13 mouse cellular contexts compared by ENCODE assay signal in genomic region chr19:27768444-27768843, GRCm38 (mm10).
DNase-seq lines count a peak whose midpoint lies in the region; ATAC-seq and TF ChIP-seq lines count a peak whose summit lies in the region.
"Had no signal": no experiment of that assay in that cellular context is flagged by ENCODE, and none has a peak within 500 bp of the region (broad histone marks: within the 10 kb centered on the region; RNA-seq: fewer than 3 reads in every experiment).

No protein-coding gene starts in this region.

- intact Hi-C loops in left cerebral cortex, adult 2 months (cut with DNase I), result no loop called here

- H3K4me3 ChIP-seq in left cerebral cortex, adult 2 months, result peak overlapping the region; percentile 28
- H3K4me3 ChIP-seq in forebrain, postnatal 0 days (ENCODE audit: low read depth, low read length), result no peak overlapping the region
- H3K4me3 ChIP-seq in neural tube, embryonic 14.5 days (ENCODE audit: low read depth, low read length), result no peak overlapping the region
- H3K4me3 ChIP-seq in heart, embryonic 11.5 days (ENCODE audit: low read depth, low read length), result no peak overlapping the region
- H3K4me3 ChIP-seq: embryonic facial prominence, embryonic 13.5 days; liver, embryonic 13.5 days had no signal

- no peak for TF ChIP-seq CTCF in left cerebral cortex, adult 2 months (IDR thresholded peaks at IDR 0.05)
- TF ChIP-seq CTCF in forebrain, postnatal 0 days (IDR thresholded peaks at IDR 0.05; ENCODE audit: low read depth), result no peak

- peak; percentile 60 for ATAC-seq in forebrain, postnatal 0 days
- ATAC-seq in neural tube, embryonic 14.5 days (ENCODE audit: low read depth), result peak; percentile 49; the same call in 1 of the 2 replicates
- ATAC-seq in heart, embryonic 11.5 days (replicated peaks; ENCODE audit: insufficient number of reproducible peaks, low FRiP score, low TSS enrichment), result no peak
- no peak for ATAC-seq in CD4-positive, CD25-positive, alpha-beta regulatory T cell, adult 4 months

- no peaks in the 10 kb centered on the region for H3K9me3 ChIP-seq in forebrain, postnatal 0 days (ENCODE audit: low read length)
- H3K9me3 ChIP-seq in neural tube, embryonic 14.5 days (ENCODE audit: control insufficient read depth, low read length), result no peaks in the 10 kb centered on the region
- H3K9me3 ChIP-seq in heart, embryonic 11.5 days (replicated peaks; ENCODE audit: control insufficient read depth, low read length), result no peaks in the 10 kb centered on the region
- H3K9me3 ChIP-seq: embryonic facial prominence, embryonic 13.5 days; liver, embryonic 13.5 days had no signal

- no peaks in the 10 kb centered on the region for H3K27me3 ChIP-seq in forebrain, postnatal 0 days (ENCODE audit: insufficient read depth, low read length)
- no peaks in the 10 kb centered on the region for H3K27me3 ChIP-seq in neural tube, embryonic 14.5 days (ENCODE audit: control insufficient read depth, insufficient read depth, low read length)
- H3K27me3 ChIP-seq in heart, embryonic 11.5 days (ENCODE audit: control insufficient read depth, insufficient read depth, low read length), result no peaks in the 10 kb centered on the region
- H3K27me3 ChIP-seq: embryonic facial prominence, embryonic 13.5 days; liver, embryonic 13.5 days had no signal

- WGBS in forebrain, postnatal 0 days, result 64% methylated on average over 17 of the region's 17 CpGs
- WGBS in neural tube, embryonic 14.5 days, result 68% methylated on average over 17 of the region's 17 CpGs
- 87% methylated on average over 17 of the region's 17 CpGs for WGBS in heart, embryonic 11.5 days (ENCODE audit: insufficient replicate concordance)

- peak; percentile 56 to 70 for DNase-seq in cerebellum, postnatal 10 days
- no peak for DNase-seq in cerebellum, adult 11-12 months
- no peak for DNase-seq in left cerebral cortex, adult 2 months (ENCODE audit: extremely low spot score in 1 of 2, low spot score in 2 of 2)
- no peak for DNase-seq in left cerebral cortex, adult 11 months (ENCODE audit: low spot score)
- peak; percentile 66 for DNase-seq in forebrain, postnatal 0 days
- DNase-seq: adrenal gland, postnatal 25 days; cerebellum, postnatal 36 days; kidney, adult 2 months; liver, embryonic 13.5 days had no signal

- H3K4me2 ChIP-seq in forebrain, postnatal 0 days (ENCODE audit: low read depth), result no peak overlapping the region
- H3K4me2 ChIP-seq in neural tube, embryonic 14.5 days (ENCODE audit: low read depth, low read length), result no peak overlapping the region
- no peak overlapping the region for H3K4me2 ChIP-seq in heart, embryonic 11.5 days
- H3K4me2 ChIP-seq: embryonic facial prominence, embryonic 13.5 days; liver, embryonic 13.5 days had no signal

- peaks cover 8% of the 10 kb centered on the region for H3K36me3 ChIP-seq in forebrain, postnatal 0 days (ENCODE audit: insufficient read depth)
- peaks cover 8% of the 10 kb centered on the region; the same call in 1 of the 2 replicates for H3K36me3 ChIP-seq in neural tube, embryonic 14.5 days (ENCODE audit: control insufficient read depth, insufficient read depth, low read length)
- no peaks in the 10 kb centered on the region for H3K36me3 ChIP-seq in heart, embryonic 11.5 days (ENCODE audit: control insufficient read depth, insufficient read depth, low read length)
- H3K36me3 ChIP-seq: liver, embryonic 13.5 days had no signal

- H3K27ac ChIP-seq in left cerebral cortex, adult 2 months, result peak overlapping the region; percentile 45; the same call in 1 of the 2 replicates
- H3K27ac ChIP-seq in forebrain, postnatal 0 days (ENCODE audit: low read depth, low read length), result no peak overlapping the region
- 0 out of 2 replicates have a peak overlapping the region, but pooled peaks have one; percentile 44 for H3K27ac ChIP-seq in neural tube, embryonic 14.5 days (ENCODE audit: low read depth, low read length)
- no peak overlapping the region for H3K27ac ChIP-seq in heart, embryonic 11.5 days (ENCODE audit: low read depth, low read length)
- H3K27ac ChIP-seq: embryonic facial prominence, embryonic 13.5 days; liver, embryonic 13.5 days had no signal

- no peaks in the 10 kb centered on the region for H3K4me1 ChIP-seq in forebrain, postnatal 0 days (ENCODE audit: insufficient read depth)
- H3K4me1 ChIP-seq in neural tube, embryonic 14.5 days (ENCODE audit: control insufficient read depth, insufficient read depth, low read length), result no peaks in the 10 kb centered on the region
- no peaks in the 10 kb centered on the region for H3K4me1 ChIP-seq in heart, embryonic 11.5 days (ENCODE audit: control insufficient read depth, insufficient read depth, low read length)
- H3K4me1 ChIP-seq: embryonic facial prominence, embryonic 13.5 days; liver, embryonic 13.5 days had no signal

- no peak overlapping the region for H3K9ac ChIP-seq in forebrain, postnatal 0 days
- H3K9ac ChIP-seq in neural tube, embryonic 14.5 days (replicated peaks; ENCODE audit: low read depth, low read length), result no peak overlapping the region
- no peak overlapping the region for H3K9ac ChIP-seq in heart, embryonic 11.5 days (ENCODE audit: low read depth, low read length)
- H3K9ac ChIP-seq: embryonic facial prominence, embryonic 13.5 days; liver, embryonic 13.5 days had no signal

Comparison
In these comparisons a context has a peak if more than half of its experiments do, and no peak if none do; other contexts are left out.
1. DNase-seq: peak in cerebellum, postnatal 10 days (2 of 2) and forebrain, postnatal 0 days (single experiment); none in cerebellum, adult 11-12 months (single experiment), left cerebral cortex, adult 2 months (0 of 2) and left cerebral cortex, adult 11 months (single experiment).
2. H3K27ac ChIP-seq: peak in left cerebral cortex, adult 2 months (single experiment) and neural tube, embryonic 14.5 days (single experiment); none in forebrain, postnatal 0 days (single experiment) and heart, embryonic 11.5 days (single experiment).
3. ATAC-seq: peak in forebrain, postnatal 0 days (single experiment) and neural tube, embryonic 14.5 days (single experiment); none in heart, embryonic 11.5 days (single experiment) and CD4-positive, CD25-positive, alpha-beta regulatory T cell, adult 4 months (single experiment).